In genomic region chr16:42549591-42549990, GRCm38 (mm10) we compare ENCODE assay signal across 24 mouse cellular contexts.
A peak's percentile ranks its signal among the peaks of the same experiment; 100 is the strongest.
DNase-seq lines count a peak whose midpoint lies in the region; ATAC-seq and TF ChIP-seq lines count a peak whose summit lies in the region.
"Had no signal": no experiment of that assay in that cellular context is flagged by ENCODE, and none has a peak within 500 bp of the region (broad histone marks: within the 10 kb centered on the region; RNA-seq: fewer than 3 reads in every experiment).

No protein-coding gene starts in this region.

- no peaks in the 10 kb centered on the region for H3K9me3 ChIP-seq in lung, embryonic 14.5 days (ENCODE audit: low read depth, low read length)
- H3K9me3 ChIP-seq: embryonic facial prominence, embryonic 13.5 days; heart, embryonic 13.5 days; hindbrain, embryonic 13.5 days; limb, embryonic 13.5 days had no signal

- no peak overlapping the region for H3K9ac ChIP-seq in lung, embryonic 14.5 days
- H3K9ac ChIP-seq: embryonic facial prominence, embryonic 13.5 days; heart, embryonic 13.5 days; hindbrain, embryonic 13.5 days; limb, embryonic 13.5 days; liver, embryonic 14.5 days had no signal

- H3K4me2 ChIP-seq in lung, embryonic 14.5 days, result no peak overlapping the region
- H3K4me2 ChIP-seq: embryonic facial prominence, embryonic 13.5 days; heart, embryonic 13.5 days; hindbrain, embryonic 13.5 days; limb, embryonic 13.5 days had no signal

- TF ChIP-seq CTCF in lung, embryonic 14.5 days (IDR thresholded peaks at IDR 0.05; ENCODE audit: low read depth), result no peak
- TF ChIP-seq CTCF in lung, adult 2 months (IDR thresholded peaks at IDR 0.05; ENCODE audit: insufficient read depth, low read length), result no peak

- no peaks in the 10 kb centered on the region for H3K4me1 ChIP-seq in lung, embryonic 14.5 days (ENCODE audit: insufficient read depth)
- H3K4me1 ChIP-seq in lung, adult 2 months (ENCODE audit: control insufficient read depth, insufficient read depth, low read length), result no peaks in the 10 kb centered on the region
- H3K4me1 ChIP-seq: heart, embryonic 13.5 days; limb, embryonic 13.5 days had no signal

- peak; percentile 23 for DNase-seq in lung, embryonic 14.5 days
- no peak for DNase-seq in lung, adult 2 months
- peak; percentile 23 for DNase-seq in R1 (ENCODE audit: low read depth, low spot score)
- peak; percentile 27 for DNase-seq in embryo, embryonic 9.5 days (ENCODE audit: extremely low spot score)
- DNase-seq in frontal cortex, adult 2 months (ENCODE audit: extremely low spot score in 1 of 2, low spot score in 1 of 2), result no peak
- DNase-seq in ovary, postnatal 14 days (ENCODE audit: low spot score), result no peak
- DNase-seq: adrenal gland, postnatal 36 days; cerebellum, adult 18-20 months; cerebellum, postnatal 25 days; gastrocnemius, postnatal 10 days; heart, adult 11 months; kidney, postnatal 10 days; right cerebral cortex, postnatal 25 days; thymus, adult 2 months had no signal

- no peak; the same call in 1 of the 2 replicates for ATAC-seq in lung, embryonic 14.5 days (ENCODE audit: insufficient read depth)
- ATAC-seq in erythroblast, adult 5-6 weeks (replicated peaks; ENCODE audit: low FRiP score, poor library complexity, severe bottlenecking), result no peak
- ATAC-seq: lung, postnatal 0 days; midbrain, embryonic 16.5 days had no signal

- no peaks in the 10 kb centered on the region for H3K27me3 ChIP-seq in lung, embryonic 14.5 days (ENCODE audit: insufficient read depth, low read length)
- H3K27me3 ChIP-seq: embryonic facial prominence, embryonic 13.5 days; heart, embryonic 13.5 days; hindbrain, embryonic 13.5 days; limb, embryonic 13.5 days had no signal

- WGBS in lung, embryonic 14.5 days, result 40% methylated on average over 1 of the region's 1 CpGs
- 66% methylated on average over 1 of the region's 1 CpGs for WGBS in lung, adult 2 months

- no peak overlapping the region for H3K27ac ChIP-seq in lung, embryonic 14.5 days (ENCODE audit: low read depth)
- H3K27ac ChIP-seq: embryonic facial prominence, embryonic 13.5 days; heart, embryonic 13.5 days; hindbrain, embryonic 13.5 days; left cerebral cortex, adult 2 months; limb, embryonic 13.5 days; liver, embryonic 14.5 days had no signal

- no peak for TF ChIP-seq POLR2A in lung, adult 2 months (IDR thresholded peaks at IDR 0.05; ENCODE audit: borderline replicate concordance, extremely low read depth, low read depth, low read length)

- no peak overlapping the region for H3K4me3 ChIP-seq in lung, embryonic 14.5 days (ENCODE audit: low read depth, low read length)
- H3K4me3 ChIP-seq in lung, adult 2 months (replicated peaks; ENCODE audit: extremely low read depth, low read depth, low read length), result no peak overlapping the region
- H3K4me3 ChIP-seq: embryonic facial prominence, embryonic 13.5 days; heart, embryonic 13.5 days; hindbrain, embryonic 13.5 days; left cerebral cortex, adult 2 months; limb, embryonic 13.5 days had no signal

- no peaks in the 10 kb centered on the region for H3K36me3 ChIP-seq in lung, embryonic 14.5 days (ENCODE audit: insufficient read depth)
- H3K36me3 ChIP-seq: embryonic facial prominence, embryonic 13.5 days; G1E; heart, embryonic 13.5 days; hindbrain, embryonic 13.5 days; limb, embryonic 13.5 days had no signal

Comparison
In these comparisons a context has a peak if more than half of its experiments do, and no peak if none do; other contexts are left out.
1. DNase-seq: peak in lung, embryonic 14.5 days (single experiment), R1 (single experiment) and embryo, embryonic 9.5 days (single experiment); none in lung, adult 2 months (single experiment), frontal cortex, adult 2 months (0 of 2) and ovary, postnatal 14 days (single experiment).